Mouse (Mus musculus) common myeloid progenitor, adult 5-6 weeks (primary cell): ENCODE data around the gene Tlx1. TPM values are rescaled to one million over a fixed set of nuclear protein-coding genes. Genes with fewer than 3 reads are reported as not detected.

Experiments
- ATAC-seq: replicated peaks from 2 replicates; pipeline ENCODE4 v1.8.0; 2016; ENCODE audit warnings: low read depth, mild to moderate bottlenecking, moderate TSS enrichment, inconsistent platforms; ENCODE audit not compliant: poor library complexity, severe bottlenecking
- total RNA-seq: library from RNA; stranded (forward); fragments of 200-1000, 187-1606 nt; gene quantifications from 2 replicates; pipeline ENCODE4 v1.2.3, GENCODE M21; 2017

Tlx1 gene
- total RNA-seq, 1 experiment from 2014 or later, result not detected

DNA sequence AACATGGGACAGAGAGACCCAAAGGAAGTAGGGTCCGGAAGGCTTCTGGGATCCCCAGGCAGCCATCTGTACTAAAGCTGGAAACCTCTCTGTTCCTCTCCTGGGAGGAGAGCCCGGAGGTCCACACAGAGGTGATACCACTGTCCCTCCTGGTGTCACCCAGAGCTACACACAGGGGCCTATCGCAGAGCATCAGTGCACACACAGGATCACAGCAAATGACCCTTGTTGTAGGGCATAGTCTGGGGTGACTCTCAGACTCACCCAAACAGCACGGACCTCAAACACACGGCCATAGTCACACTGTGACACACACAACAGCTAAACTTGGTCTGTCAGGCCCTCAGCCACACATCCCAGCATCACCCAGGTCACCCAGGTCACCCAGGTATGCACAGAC lies 5.9 kb downstream of the Tlx1 start:
- ATAC-seq, result no peak

DNA sequence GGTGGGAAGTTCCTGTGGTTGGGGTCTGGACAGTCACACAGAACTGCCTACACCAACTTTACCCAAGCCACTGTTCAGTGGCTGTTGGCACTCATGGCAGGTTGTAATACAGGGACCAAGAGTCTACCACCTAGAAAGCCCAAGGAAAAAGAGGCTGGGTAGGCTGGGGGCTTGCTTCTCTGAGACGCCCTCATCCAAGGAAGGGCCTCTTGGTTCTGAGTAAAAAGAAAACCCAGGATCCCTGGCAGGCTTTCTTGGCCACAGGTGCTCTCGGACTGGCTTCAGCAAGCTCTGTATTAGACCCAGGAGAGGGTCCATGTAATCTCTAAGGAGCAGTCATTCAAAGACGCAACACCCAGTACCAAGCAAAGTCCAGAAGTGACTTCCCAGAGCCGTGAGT lies 7.7 kb downstream of the Tlx1 start:
- ATAC-seq, result no peak

DNA sequence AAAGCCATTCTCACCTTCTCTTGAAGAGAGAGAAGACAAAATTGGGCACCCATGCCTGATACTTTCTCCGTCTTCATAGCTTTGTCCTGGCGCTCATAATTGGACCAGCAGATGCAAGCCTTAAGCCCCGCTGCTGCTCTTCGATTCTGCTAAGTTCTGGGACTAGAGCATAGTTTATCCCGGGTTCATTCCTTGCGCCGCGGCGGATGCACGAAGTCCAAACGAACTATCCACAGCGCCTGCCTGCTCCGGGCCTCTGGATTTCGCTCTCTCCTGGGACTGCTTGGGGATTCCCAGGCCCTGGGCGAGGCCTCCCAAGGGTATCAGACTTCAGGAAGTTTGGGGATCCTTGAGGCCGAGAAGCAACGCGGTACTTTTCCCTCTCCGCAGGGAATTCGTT lies 8.4 kb downstream of the Tlx1 start:
- no peak for ATAC-seq

DNA sequence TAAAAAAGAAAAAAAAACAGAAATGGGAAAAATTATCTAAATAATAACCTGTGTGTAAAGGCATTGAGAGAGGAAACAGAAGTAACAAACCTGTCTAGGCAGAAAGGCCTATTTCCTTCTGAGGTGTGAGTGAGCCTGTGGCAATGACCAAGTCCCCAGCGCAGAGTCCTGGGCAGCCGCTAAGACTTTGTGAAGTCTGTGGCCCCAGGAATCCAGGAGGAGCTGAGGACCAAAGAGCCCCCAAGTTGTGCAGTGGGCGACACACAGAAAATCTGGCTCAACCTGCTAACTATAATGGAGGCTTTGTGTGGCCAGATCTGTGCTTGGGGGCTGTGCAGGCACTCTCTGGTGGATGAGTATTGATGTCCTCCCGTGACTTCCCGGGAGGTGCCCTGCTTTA lies 9.0 kb downstream of the Tlx1 start:
- ATAC-seq, result no peak

DNA sequence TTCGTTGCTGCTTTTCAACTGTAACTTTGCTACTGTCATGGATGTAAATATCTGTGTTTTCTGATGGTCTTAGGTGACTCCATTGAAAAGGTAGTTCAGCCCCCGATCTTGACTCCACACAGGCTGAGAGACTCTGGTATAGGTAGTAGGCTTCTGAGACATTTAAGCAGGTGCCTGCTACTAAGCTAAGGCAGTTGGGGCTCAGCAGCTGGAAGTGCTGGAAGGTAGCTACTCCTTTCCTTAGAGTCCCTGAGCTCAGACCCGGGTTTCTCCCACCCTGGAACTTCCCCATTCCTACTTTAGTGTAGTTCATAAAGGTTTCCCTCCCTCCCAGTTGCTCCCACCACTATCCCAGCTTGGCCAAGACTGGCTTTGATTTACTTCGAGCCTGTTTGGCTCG lies 9.5 kb downstream of the Tlx1 start:
- ATAC-seq, result no peak

DNA sequence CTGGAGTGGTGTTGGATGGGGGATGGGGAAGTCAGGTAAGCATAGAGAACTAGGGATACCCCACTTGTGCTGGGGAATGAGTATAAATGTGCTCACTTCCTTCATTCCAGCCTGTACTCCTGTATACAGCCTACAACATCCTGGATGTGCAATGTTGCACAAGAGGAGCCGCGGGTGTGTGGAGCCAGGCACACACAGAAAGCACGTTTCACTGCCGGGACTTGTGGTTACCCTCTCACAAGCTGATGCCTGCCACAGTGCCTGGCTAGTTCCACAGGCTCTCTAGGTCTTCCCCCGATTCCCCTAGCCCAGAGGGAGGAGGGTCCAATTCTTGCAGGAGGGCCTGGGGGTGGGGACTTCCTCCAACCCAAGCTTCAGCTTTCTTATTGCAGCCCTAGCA lies 10.0 kb downstream of the Tlx1 start:
- ATAC-seq, result peak; percentile 47

DNA sequence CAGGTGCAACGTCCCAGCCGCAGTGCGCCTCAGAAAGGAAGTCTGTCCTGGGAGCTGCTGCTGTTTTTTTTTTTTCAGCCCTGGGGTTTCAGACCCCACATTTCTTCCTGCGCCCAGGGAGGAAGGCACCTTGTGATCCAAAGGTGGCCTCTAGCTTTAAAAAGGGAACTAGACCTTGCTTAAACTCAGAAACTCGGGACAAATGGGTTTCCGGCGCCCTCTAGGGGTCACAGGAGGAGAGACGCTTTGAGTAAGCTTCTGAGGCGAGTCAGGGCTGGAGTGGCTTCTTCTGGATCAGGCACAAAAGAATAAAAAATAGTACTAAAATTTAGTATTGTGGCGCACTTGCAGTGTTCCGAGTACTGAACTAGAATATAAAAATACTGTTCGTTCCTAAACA lies 10.6 kb downstream of the Tlx1 start:
- ATAC-seq, result peak; percentile 91

DNA sequence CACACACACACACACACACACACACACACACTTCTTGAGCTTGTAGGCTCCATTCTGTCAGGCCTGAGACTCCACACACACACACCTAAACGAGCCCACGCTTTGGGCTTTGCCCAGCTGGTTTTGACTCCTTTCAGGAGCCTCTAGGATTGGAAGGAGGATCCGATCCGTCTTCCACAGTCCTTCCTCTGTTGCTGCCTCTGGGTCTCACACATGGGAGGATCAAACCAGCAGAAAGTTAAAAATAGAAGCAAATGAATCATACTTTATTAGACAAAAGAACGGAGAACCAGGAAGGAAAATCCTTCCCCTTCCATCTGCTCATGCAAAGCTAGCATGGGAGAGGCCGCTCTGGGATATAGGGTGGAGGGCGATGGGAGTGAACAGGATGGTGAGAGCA lies 11.7 kb downstream of the Tlx1 start:
- ATAC-seq, result no peak

DNA sequence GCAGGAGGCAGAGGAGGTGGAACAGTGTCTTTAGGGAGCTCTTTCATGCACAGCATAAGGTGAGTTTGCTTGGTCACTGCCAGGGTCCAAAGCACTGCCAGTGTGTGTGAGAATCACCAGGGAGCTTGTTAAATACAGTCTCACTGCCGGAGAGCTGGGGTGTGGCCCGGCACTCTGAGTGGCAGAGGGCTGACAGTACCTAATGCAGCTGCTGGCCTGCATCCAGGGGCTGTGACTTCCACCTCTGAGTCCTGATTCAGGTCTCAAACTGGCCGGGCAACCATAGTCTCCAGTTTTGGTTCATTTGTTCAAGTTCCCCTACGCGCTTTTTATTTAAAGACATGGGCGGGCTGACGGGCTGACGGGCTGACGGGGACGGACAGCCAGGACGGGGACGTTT lies 12.4 kb downstream of the Tlx1 start:
- no peak for ATAC-seq

DNA sequence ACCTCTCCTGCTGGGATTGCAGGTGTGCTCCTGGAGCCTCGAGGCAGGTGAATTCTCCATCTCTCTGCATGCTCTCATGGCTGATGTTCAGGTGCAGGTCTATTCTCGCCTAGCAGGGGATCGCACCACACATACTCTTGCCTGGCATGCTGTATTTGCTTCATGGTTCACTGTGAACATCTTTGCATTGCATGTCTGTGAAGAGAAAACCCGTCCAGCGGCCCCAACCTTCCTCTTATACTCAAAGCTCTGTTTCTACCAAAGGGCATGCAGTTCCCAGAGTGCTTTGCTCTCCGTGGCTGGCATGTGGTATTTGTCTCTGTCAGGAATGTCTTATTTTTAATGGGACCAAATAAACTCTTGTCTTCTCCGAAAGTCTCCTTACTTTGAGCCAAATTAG lies 20.0 kb downstream of the Tlx1 start:
- ATAC-seq, result no peak

DNA sequence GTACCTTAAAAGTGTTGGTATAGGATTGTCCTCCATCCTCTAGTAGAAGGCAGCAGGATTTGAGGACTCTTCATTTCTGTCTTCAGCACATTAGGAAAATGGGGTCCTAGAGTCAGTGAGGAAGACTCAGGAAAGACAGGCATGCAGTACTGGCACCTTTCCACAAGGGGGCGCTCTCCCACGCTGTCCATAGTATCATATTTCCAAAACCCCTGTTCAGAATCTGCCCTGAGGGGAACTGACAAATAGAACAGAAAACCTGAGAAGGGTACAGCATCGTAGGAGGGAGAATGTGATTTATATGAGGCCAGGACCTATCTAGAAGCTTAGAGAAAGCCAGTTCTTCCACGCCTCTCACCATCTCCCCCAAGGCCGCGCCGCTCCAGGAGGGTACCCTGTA lies 24.3 kb downstream of the Tlx1 start:
- ATAC-seq, result no peak

DNA sequence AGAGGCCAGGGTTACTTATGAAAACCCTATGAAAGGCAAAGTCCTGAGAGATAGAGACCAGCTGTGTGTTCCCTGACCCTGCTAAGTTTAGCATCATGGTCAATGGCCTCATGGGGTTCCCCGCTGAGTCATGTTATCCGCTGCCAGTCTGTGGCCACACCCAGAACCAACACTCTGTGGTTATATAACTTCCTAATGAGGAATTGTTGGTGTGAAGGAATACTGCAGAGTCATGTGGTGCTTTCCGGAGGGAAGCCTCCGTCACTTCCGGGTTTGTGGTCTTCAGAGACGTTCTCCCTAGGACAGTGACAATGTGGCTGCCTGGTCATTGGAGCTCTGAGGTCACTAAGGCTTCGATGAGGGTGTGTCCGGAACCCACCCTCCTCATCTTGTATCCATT lies 25.8 kb downstream of the Tlx1 start:
- ATAC-seq, result peak; percentile 87

DNA sequence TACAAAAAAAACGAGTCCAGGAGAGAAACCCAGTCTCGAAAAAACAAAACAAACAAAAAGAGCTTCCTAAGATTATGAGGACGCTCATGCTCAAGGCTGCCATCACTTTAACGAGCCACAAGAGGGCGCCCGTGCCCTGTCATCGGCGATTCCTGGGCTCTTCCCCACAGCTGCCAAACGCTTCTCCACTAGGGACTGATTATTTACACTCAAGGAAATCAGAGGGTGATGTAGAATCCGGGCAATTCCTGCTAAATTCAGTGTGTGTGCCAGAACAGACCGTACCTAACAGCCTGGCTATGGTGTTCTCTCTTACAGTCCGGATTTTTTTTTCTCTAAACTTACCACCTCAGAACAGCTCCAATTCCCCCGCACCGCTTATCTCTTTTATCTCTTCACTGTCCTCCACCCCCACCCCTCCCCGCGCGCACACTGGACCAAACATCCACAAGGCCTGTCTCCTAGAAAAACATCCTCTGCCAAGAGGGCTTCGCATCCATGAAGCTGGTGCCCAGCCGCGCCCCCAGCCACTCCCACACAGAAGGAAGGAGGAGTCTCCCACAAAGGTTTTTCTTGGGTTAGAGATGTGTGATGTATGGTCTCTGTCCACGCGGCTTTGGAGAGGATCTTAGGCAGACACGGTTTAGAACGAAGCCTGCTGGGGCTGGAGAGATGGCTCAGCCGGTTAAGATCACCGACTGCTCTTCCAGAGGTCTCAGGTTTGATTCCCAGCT lies 26.7 kb downstream of the Tlx1 start:
- ATAC-seq, result peak; percentile 73

DNA sequence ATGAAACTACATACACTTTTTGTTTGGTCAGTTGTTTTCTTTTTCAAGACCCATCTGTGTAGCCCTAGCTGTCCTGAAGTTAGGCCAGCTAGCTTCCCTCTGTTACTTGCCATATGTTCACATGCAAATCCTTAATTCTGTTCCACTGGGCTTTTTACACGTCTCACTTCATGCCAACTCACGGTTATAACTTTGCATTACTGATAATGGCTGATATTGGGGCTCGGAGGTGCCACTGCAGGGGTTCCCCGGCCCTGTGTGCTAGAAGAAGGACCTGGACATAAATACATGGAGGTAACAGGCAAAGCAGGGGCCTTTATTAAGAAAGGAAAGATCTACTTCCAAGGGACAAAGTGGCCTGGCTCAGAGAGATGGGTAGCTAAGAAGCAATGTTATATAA lies 29.0 kb downstream of the Tlx1 start:
- ATAC-seq, result no peak

DNA sequence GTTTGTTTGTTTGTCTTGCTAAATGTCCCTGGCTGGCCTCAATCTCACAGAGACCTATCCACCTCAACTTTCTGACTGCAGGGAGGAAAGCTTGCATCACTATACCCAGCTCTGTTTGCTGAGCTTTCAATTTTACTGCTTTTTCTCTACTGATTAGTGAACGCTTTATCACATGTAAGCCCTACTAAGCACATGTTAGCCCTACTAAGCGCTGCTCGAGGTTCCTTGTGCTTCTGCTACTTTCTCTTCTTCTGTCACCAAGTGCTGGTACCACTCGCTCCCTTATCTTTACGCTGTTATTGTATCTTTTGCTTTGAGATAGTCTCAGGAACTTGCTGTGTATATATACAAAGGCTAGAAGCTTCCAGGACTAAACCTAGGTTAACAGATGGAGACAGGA lies 30.0 kb downstream of the Tlx1 start:
- no peak for ATAC-seq

DNA sequence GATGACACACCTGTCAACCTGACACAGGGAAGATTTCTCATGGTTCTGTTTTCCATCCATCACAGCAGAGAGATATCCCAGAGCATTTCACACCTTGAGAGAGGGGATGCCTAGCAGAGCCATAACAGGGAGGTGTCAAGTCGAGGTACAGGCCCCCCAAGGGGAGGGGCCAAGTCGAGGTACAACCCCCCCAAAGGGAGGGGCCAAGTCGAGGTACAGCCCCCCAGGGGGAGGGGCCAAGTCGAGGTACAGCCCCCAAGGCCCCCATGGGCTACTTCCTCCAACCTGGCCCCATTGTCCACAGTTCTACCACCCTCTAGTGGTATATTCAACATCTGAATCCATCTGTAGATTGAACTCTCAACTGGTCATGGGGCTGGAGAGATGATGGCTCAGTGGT lies 44.2 kb downstream of the Tlx1 start:
- no peak for ATAC-seq

DNA sequence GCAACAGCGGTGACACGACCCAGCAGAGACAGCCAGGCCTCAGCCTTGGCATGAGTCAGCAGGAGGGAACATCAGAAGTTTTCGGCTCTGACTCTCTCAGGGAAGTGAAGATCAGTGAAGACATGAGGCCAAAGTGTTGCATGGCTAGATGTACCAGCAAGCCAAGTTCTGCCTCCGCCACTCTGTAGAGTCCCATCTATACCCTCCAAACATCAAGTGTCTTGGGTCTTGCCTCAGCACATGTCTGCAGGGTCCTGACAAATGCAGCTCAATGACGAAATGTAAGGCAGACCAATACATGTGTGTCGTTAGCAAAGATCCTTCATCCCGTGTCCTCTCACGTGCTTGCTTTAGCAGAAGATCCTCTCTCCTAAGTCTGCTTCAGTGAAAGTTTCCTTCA lies 46.5 kb downstream of the Tlx1 start:
- ATAC-seq, result no peak

DNA sequence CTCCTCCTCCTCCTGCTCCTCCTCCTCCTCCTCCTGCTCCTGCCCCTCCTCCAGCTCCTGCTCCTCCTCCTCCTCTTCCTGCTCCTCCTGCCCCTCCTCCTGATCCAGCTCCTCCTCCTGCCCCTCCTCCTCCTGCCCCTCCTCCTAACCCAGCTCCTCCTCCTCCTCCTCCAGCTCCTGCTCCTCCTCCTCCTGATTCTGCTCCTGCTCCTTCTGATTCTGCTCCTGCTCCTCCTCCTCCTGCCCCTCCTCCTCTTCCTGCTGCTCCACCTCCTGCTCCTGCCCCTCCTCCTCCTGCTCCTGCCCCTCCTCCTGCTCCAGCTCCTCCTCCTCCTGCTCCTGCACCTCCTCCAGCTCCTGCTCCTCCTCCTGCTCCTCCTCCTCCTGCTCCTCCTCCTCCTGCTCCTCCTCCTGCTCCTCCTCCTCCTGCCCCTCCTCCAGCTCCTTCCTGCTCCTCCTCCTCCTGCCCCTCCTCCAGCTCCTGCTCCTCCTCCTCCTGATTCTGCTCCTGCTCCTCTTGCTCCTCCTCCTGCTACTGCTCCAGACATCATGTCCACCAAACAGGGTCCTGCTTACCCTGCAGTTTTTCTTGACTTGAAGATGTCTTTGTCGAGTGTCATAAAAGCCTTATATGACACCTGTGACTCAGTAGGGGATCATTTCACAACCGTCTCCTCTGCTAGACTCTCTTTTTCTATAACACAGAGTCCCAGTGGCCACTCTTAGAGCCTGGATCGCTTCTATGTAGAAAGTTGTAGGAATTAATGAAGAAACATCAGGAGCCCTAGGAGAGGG lies 55.0 kb downstream of the Tlx1 start:
- no peak for ATAC-seq
